Mouse (Mus musculus) small intestine, adult 2 months (tissue): ENCODE measurements around the gene Ikzf4.

ENCODE experiments used
- CTCF ChIP-seq: fragments of 200-500 bp; IDR thresholded peaks from 2 replicates; pipeline ENCODE4 v1.5.1; 2012; ENCODE audit warnings: low read depth, mild to moderate bottlenecking, control low read depth, inconsistent platforms, low read length, moderate library complexity, mixed read lengths; ENCODE audit not compliant: insufficient replicate concordance, insufficient read length; ENCODE audit errors: extremely low read depth
- POLR2A ChIP-seq: fragments of 200-500 bp; IDR thresholded peaks from 2 replicates; pipeline ENCODE4 v1.6.1; 2012; ENCODE audit warnings: low read depth, mild to moderate bottlenecking, control low read depth, inconsistent platforms, low read length, moderate library complexity

DNA sequence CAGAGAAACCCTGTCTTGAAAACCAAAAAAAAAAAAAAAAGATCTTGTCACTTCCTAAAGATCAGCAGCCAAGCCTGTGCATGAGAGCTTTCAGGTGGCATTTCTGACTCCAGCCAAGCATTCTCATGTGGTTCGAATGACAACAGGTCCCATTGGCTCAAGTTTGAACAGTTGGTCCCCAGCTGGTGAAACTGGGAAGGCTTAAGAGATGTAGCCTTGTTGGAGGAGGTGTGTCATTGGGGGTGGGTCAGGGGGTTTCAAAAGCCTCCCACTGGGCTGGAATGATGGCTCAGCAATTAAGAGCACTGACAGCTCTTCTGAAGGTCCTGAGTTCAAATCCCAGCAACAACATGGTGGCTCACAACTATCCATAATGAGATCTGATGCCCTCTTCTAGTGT lies 44.3 kb downstream of the Ikzf4 start:
- no peak for TF ChIP-seq CTCF
- TF ChIP-seq POLR2A: no peak
